Mouse (Mus musculus) hematopoietic multipotent progenitor cell, adult 10-12 weeks (in vitro differentiated cells): ENCODE results near the gene Vmn2r60. TPM values are rescaled to one million over a fixed set of nuclear protein-coding genes. Genes with fewer than 3 reads are reported as not detected.

Experiments
- polyA plus RNA-seq: library from polyadenylated mRNA; stranded (reverse); fragments of >175 nt; gene quantifications from 2 replicates; pipeline ENCODE4 v1.2.3, GENCODE M21; 2012; ENCODE audit warnings: low replicate concordance

The Vmn2r60 gene
- polyA plus RNA-seq, result not detected in 2 replicates

GRCm38 (mm10) chr7:42107470-42107869 lies at the start of gene Vmn2r60:
Gene Vmn2r60, plus strand, starts transcription at chr7:42107770.

DNA sequence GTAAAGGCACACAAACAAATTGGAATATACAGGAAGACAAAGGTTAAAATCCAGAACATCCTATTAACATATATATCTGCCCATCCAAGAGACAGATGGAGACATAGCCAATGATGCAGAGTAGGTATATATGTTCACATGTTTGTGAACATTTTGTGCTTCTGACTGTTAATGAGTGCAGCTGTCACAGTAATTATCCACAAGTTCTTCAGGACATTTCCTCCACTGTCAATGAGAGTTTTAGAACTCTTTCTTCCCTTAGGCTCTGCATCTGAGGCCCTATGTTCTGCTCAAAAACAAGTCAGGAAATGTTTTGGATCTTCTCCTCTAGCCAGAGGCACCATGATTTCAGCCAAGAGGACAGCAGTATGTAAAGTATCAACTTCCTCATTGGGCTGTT lies 48.6 kb upstream of the Vmn2r60 start, which contains the start of gene Vmn2r59:
Vmn2r59 (minus strand) TSS at position 101 of the 400 bp plus-strand sequence.

Other genes with a start within 250 kb of the Vmn2r60 start
- not detected in 2 replicates for gene Vmn2r58, start 235.1 kb upstream of the Vmn2r60 start, polyA plus RNA-seq
- gene Vmn2r59, start 48.7 kb upstream of the Vmn2r60 start, polyA plus RNA-seq, result not detected in 2 replicates
- not detected in 2 replicates for gene Vmn2r61, start 152.3 kb downstream of the Vmn2r60 start, polyA plus RNA-seq